Mouse (Mus musculus): ENCODE measurements around the gene Armc9.

Armc9 gene

GRCm38 (mm10) chr1:86217976-86218375 lies 63.4 kb downstream of the Armc9 start:
- DNase-seq (ENCODE audit: extremely low spot score, low spot score), result no peak

DNA sequence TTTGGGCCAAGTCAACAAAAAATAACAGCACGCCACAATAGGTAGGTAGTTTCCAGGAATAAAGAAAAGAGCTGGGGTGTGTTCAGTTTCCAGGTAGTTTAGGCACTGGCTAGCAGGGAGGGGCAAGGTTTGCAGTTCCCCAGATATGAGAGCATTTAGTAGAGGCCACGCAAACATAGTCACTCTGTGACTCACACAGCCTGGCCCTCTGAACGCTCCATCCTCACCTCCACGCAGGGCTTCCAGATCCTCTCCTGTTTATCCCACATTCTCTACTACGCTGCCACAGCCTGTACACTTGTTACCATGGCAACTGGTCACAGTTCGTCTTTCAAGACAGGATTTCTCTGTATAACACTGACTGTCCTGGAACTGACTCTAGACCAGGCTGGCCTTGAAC lies 70.6 kb downstream of the Armc9 start:
- DNase-seq (ENCODE audit: extremely low spot score, low spot score), result no peak

DNA sequence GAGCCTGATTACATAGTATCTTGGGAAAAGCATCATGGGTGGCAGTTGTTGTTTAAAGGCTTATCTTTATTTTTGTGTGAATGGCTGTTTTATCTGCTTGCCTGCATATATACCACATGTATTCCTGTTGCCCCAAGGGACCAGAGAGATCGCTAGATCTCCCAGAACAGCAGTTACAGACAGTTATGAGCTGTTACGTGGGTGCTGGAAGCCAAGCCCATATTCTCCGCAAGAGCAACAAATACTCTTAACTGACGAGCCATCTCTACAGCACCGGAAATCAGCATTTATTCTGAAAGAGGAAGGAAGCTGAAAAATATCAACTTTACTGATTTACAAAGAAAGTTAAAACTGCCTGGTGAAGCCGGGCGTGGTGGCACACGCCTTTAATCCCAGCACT lies 74.1 kb downstream of the Armc9 start:
- no peak for DNase-seq (ENCODE audit: extremely low spot score, low spot score)

DNA sequence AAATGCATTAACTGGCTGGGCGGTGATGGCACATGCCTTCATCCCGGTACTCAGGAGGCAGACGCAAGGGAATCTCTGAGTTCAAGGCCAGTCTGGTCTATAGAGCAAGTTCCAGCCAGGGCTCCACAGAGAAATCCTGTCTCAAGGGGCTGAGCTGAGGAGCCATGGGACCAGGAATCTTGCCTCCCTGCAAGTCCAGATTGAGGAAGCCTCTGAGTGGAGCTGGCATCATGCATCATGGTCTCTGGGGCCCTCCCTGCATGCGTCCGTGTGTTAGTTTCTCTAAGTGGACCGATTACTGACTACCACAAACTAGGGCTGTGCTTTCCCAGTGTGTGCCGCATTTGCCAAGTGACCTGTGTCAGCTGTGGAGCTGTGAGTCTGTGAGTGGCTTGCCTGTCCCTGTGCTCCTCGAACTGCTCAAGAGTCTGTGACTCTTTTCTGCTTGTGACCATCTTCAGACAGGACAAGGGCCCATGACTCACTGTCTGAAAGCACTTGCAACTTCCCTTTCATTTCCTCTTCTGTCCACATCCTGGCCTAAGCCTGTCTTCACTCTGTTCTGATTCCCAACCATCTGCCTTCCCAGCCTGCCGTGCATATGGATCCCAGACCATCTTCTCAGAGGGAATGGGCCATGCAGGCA lies 74.7 kb downstream of the Armc9 start:
- no peak for DNase-seq (ENCODE audit: extremely low spot score, low spot score)

GRCm38 (mm10) chr1:86232631-86233030 lies 78.1 kb downstream of the Armc9 start:
- DNase-seq (ENCODE audit: extremely low spot score, low spot score), result no peak

DNA sequence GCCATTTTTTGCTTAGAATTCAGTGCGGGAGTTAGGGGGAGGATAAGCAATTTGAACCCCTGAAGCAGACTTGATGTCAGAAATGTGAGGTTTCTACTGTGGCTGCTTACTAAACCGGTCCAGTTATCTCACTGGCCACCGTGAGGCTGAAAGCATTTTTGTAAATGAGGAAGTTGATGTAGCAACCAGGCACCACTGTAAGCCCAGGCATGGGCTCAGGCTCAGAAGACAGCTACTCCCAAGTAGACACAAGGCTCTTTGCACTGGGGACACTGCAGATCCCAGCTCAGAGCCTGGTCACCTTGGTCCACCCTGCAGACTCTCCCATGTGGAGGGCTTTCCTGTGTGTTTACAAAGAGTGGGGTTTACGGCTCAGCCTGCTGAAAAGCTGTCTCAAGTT lies 79.2 kb downstream of the Armc9 start:
- no peak for DNase-seq (ENCODE audit: extremely low spot score, low spot score)

- no peak for DNase-seq (ENCODE audit: extremely low spot score, low spot score)
Measured at GRCm38 (mm10) chr1:86235118-86235517, 80.5 kb downstream of the Armc9 start.

GRCm38 (mm10) chr1:86236442-86236841 lies 81.9 kb downstream of the Armc9 start:
- no peak for DNase-seq (ENCODE audit: extremely low spot score, low spot score)

DNA sequence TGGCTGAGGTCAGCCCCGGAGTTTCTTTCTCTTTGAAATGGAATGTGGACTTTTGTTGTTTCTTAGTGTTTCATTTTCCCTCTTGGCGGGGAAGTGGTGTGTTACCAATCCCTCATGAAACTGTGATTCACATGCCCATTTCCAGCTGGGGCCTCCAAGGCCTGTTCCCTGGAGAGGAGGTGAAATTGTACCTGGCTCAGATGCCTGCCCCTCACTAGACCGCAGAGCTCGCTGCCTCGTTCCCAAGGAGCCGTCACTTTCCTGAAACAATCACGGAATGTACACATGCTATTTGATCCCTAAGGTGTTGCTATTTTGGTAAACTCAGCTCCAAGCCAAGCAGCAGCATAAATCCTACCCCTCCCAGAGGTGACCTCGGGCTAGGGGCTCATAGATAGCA lies 84.4 kb downstream of the Armc9 start:
- DNase-seq (ENCODE audit: extremely low spot score, low spot score), result no peak

GRCm38 (mm10) chr1:86239871-86240270 lies 85.3 kb downstream of the Armc9 start:
- DNase-seq (ENCODE audit: extremely low spot score, low spot score), result no peak

GRCm38 (mm10) chr1:86240959-86241358 lies 86.4 kb downstream of the Armc9 start:
- DNase-seq (ENCODE audit: extremely low spot score, low spot score), result no peak

- no peak for DNase-seq (ENCODE audit: extremely low spot score, low spot score)
Measured at GRCm38 (mm10) chr1:86243490-86243889, 88.9 kb downstream of the Armc9 start.

GRCm38 (mm10) chr1:86245301-86246085 lies 90.9 kb downstream of the Armc9 start:
- no peak for DNase-seq (ENCODE audit: extremely low spot score, low spot score)

GRCm38 (mm10) chr1:86253410-86253809 lies 98.8 kb downstream of the Armc9 start:
- DNase-seq (ENCODE audit: extremely low spot score, low spot score), result no peak

DNA sequence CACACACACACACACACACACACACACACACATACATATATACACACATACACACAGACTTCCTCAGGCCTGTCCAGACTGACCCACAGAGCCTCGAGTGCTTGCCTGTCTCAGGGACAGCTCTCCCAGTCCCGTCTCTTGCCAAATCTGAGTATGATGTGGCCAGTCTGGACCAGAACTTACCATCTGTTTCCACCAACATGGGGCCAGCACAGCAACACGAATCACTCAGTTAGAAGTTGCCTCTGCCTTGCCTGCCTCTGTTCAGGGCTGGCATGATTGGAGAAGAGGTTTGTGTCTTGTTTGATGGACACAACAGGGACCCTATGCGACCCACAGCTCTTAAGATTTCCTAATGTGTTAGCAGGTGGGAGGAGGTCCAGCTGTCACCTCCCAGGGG lies 101.7 kb downstream of the Armc9 start:
- DNase-seq (ENCODE audit: extremely low spot score, low spot score), result no peak

DNA sequence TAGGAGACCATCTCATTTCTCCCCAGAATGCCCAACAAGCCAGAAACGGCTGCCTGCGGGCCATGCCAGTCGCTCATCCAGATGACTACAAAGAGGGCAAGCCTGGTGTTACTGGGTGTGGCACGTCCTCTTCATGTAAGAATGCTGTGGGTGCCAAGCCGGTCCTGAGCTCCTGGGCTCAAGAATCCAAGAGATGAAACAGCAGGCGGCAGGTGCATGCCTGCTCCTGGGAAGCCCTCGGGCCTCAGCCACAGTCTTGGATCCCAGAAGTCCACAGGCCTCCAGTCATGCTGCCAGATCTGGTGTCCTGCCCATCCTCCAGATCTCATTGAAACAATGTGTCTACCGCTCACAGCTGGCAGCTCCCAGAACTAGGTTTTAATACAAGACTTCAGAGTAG lies 102.6 kb downstream of the Armc9 start:
- DNase-seq (ENCODE audit: extremely low spot score, low spot score), result no peak

- DNase-seq (ENCODE audit: extremely low spot score, low spot score), result no peak
Measured at GRCm38 (mm10) chr1:86258171-86258824, 103.7 kb downstream of the Armc9 start.

DNA sequence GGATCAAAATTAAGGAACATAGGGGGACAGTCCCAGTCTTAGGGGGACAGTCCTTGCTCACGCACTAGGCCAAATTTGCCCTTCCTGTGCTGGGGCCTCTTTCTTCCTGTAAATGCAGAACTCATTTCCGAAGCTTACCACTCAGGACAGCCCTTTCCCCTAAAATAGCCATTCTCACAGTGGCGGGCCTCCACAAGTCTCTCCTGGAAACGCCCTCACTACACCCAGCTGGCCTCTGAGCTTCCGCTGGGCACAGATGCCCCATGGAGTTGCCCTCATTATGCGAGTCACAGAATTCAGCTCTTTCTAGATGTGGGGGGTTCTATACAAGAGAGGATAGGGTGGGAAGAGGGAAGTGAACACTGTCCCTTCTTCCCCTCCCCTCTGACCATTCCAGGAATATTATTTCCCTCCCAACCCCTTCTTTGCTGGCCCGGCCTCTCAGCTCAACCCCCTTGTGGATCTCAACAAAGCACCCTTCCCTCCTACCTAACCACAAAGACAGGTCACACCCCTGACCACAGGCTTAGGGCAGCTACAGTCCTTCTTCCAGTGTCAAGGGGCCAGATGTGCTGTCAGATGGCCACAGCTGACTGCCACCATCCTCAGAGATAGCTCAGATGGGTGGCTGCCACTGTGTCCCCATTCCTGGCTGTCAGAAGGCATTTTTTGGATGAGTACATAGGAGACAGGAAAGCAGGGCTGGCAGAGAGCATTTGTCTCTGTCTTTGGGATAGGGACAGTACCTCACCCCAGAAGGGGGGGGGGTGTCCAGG lies 109.2 kb downstream of the Armc9 start:
- DNase-seq (ENCODE audit: extremely low spot score, low spot score), result no peak

GRCm38 (mm10) chr1:86265060-86265459 lies 110.5 kb downstream of the Armc9 start:
- no peak for DNase-seq (ENCODE audit: extremely low spot score, low spot score)

DNA sequence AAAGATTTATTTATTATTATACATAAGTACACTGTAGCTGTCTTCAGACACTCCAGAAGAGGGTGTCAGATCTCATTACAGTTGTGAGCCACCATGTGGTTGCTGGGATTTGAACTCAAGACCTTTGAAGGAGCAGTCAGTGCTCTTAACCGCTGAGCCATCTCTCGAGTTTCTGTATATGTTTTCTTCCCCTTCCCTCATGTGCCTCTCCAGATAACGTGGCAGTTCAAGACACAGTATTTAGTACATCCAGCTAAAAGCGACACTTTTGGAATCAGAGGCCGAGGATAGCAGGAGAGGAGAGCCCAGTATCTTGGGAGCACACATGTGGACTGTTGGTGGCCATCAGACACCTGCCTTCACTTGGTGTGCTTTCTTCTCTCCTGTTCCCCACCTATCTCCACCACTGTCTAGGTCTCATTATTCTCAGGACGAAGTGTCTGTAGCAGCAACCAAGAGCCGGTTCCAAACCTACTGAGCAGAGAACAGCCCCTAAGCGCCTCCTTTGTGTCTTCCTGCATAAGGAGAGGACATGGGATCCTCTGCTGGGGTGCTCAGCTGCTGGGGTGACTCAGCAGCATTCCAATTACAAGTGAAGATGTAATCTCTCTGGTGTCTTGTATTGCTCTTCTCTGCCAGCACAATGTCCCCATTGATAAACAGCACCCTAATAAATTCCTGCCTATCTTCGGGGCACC lies 114.1 kb downstream of the Armc9 start:
- no peak for DNase-seq (ENCODE audit: extremely low spot score, low spot score)

- DNase-seq (ENCODE audit: extremely low spot score, low spot score), result no peak
Measured at GRCm38 (mm10) chr1:86269190-86269508, 114.6 kb downstream of the Armc9 start.

All from neural tube, embryonic 10.5 days (tissue).